Mouse (Mus musculus) kidney, adult 2 months (tissue): ENCODE results near the gene Awat2. TPM values are rescaled to one million over a fixed set of nuclear protein-coding genes. Genes with fewer than 3 reads are reported as not detected.

ENCODE experiments used
- DNase-seq: peaks from one replicate; pipeline ENCODE4 v3.0.0; 2021
- H3K27ac ChIP-seq: fragments of 200-500 bp; 2 replicates; pipeline ENCODE4 v1.5.1; 2012; ENCODE audit warnings: low read depth, low read length, control low read depth, inconsistent platforms; ENCODE audit not compliant: insufficient read depth
- H3K27me3 ChIP-seq: fragments of 200-500 bp; replicated peaks from 2 replicates; pipeline ENCODE4 v1.6.1; 2012; ENCODE audit warnings: mild to moderate bottlenecking, moderate library complexity, low read length, inconsistent platforms; ENCODE audit not compliant: control insufficient read depth, insufficient read depth
- H3K36me3 ChIP-seq: fragments of 200-500 bp; 2 replicates; pipeline ENCODE4 v1.6.1; 2012; ENCODE audit warnings: mild to moderate bottlenecking, moderate library complexity, low read length, inconsistent platforms; ENCODE audit not compliant: control insufficient read depth, insufficient read depth
- H3K4me1 ChIP-seq: fragments of 200-500 bp; 2 replicates; pipeline ENCODE4 v1.6.1; 2011; ENCODE audit warnings: low read length; ENCODE audit not compliant: control insufficient read depth, insufficient read depth
- H3K4me3 ChIP-seq: fragments of 200-500 bp; 2 replicates; pipeline ENCODE4 v1.5.1; 2011; ENCODE audit warnings: mild to moderate bottlenecking, low read depth, low read length, control low read depth; ENCODE audit not compliant: insufficient read depth
- CTCF ChIP-seq: fragments of 200-500 bp; conservative IDR thresholded peaks from 2 replicates; pipeline ENCODE4 v1.5.1; 2011; ENCODE audit warnings: low read depth, mild to moderate bottlenecking, control low read depth, low read length, moderate library complexity, mixed read lengths; ENCODE audit not compliant: insufficient read depth, insufficient read length
- POLR2A ChIP-seq: fragments of 200-500 bp; IDR thresholded peaks from one replicate; pipeline ENCODE4 v1.6.1; 2011; ENCODE audit warnings: low read depth, low read length, control low read depth
- WGBS: fragments of 180-500 bp; shearing (Covaris S2); methylation state at CpG from one replicate; pipeline ENCODE4 v1.1.7; 2018; 5-methylcytosine and 5-hydroxymethylcytosine counted together
- polyA plus RNA-seq: library from polyadenylated mRNA; depleted of rRNA; stranded (reverse); fragments of >200 nt; gene quantifications from 2 replicates; pipeline ENCODE4 v1.2.3, GENCODE M21; 2012

Gene Awat2
- polyA plus RNA-seq, 1 experiment: 0.70 TPM

GRCm38 (mm10) chrX:100432311-100432710 is 10.2 kb downstream of the Awat2 start:
- Histone ChIP-seq H3K4me3 (no peak overlapping the region), H3K36me3 (no peaks in the 10 kb centered on the region), H3K27me3 (no peaks in the 10 kb centered on the region), H3K4me1 (no peaks in the 10 kb centered on the region), H3K27ac (no peak overlapping the region)
- TF ChIP-seq CTCF: no peak
- no peak for TF ChIP-seq POLR2A
- 76% methylated on average over 3 of the region's 3 CpGs for WGBS
- DNase-seq: no peak

GRCm38 (mm10) chrX:100428693-100429092 is 13.8 kb downstream of the Awat2 start, which contains the start of gene Otud6a:
Gene Otud6a, plus strand, starts transcription at chrX:100429013.
- DNase-seq: no peak
- 93% methylated on average over 21 of the region's 21 CpGs for WGBS
- H3K4me3 ChIP-seq: no peak within 1 kb of the TSS
- no peaks in the 10 kb centered on the region for H3K27me3 ChIP-seq
- no peak within 1 kb of the TSS for H3K27ac ChIP-seq
- H3K4me1 ChIP-seq: no peaks in the 10 kb centered on the region
- H3K36me3 ChIP-seq: no peaks in the 10 kb centered on the region
- TF ChIP-seq CTCF: no peak
- no peak for TF ChIP-seq POLR2A

- no peaks in the 10 kb centered on the region for H3K4me1 ChIP-seq
- 86% methylated on average over 1 of the region's 1 CpGs for WGBS
- no peaks in the 10 kb centered on the region for H3K36me3 ChIP-seq
- H3K27ac ChIP-seq: no peak overlapping the region
- no peak overlapping the region for H3K4me3 ChIP-seq
- TF ChIP-seq POLR2A: no peak
- TF ChIP-seq CTCF: no peak
- H3K27me3 ChIP-seq: no peaks in the 10 kb centered on the region
- no peak for DNase-seq
Observed at GRCm38 (mm10) chrX:100409245-100409644, 33.3 kb downstream of the Awat2 start.

- DNase-seq: no peak
- Histone ChIP-seq H3K27me3 (no peaks in the 10 kb centered on the region), H3K36me3 (no peaks in the 10 kb centered on the region), H3K27ac (no peak overlapping the region), H3K4me1 (no peaks in the 10 kb centered on the region), H3K4me3 (no peak overlapping the region)
- WGBS: 79% methylated on average over 5 of the region's 5 CpGs
- TF ChIP-seq POLR2A (no peak), CTCF (no peak)
Observed at GRCm38 (mm10) chrX:100401657-100402056, 40.9 kb downstream of the Awat2 start.

GRCm38 (mm10) chrX:100400900-100401299 is 41.6 kb downstream of the Awat2 start:
- DNase-seq: no peak
- TF ChIP-seq POLR2A (no peak), CTCF (no peak)
- no peaks in the 10 kb centered on the region for H3K27me3 ChIP-seq
- H3K27ac ChIP-seq: no peak overlapping the region
- no peaks in the 10 kb centered on the region for H3K4me1 ChIP-seq
- no peak overlapping the region for H3K4me3 ChIP-seq
- H3K36me3 ChIP-seq: no peaks in the 10 kb centered on the region

GRCm38 (mm10) chrX:100395026-100395425 is 47.5 kb downstream of the Awat2 start:
- no peaks in the 10 kb centered on the region for H3K36me3 ChIP-seq
- peak; percentile 61 for TF ChIP-seq CTCF
- TF ChIP-seq POLR2A: no peak
- DNase-seq: peak; percentile 0
- H3K27ac ChIP-seq: no peak overlapping the region
- H3K4me3 ChIP-seq: no peak overlapping the region
- no peaks in the 10 kb centered on the region for H3K27me3 ChIP-seq
- no peaks in the 10 kb centered on the region for H3K4me1 ChIP-seq
- WGBS: 80% methylated on average over 8 of the region's 8 CpGs

- 59% methylated on average over 7 of the region's 7 CpGs for WGBS
- H3K27me3 ChIP-seq: no peaks in the 10 kb centered on the region
- DNase-seq: no peak
Observed at GRCm38 (mm10) chrX:100394223-100394861, 48.2 kb downstream of the Awat2 start.

GRCm38 (mm10) chrX:100392304-100392703 is 50.2 kb downstream of the Awat2 start:
- WGBS: 22% methylated on average over 6 of the region's 6 CpGs
- peak; percentile 74 for TF ChIP-seq CTCF
- TF ChIP-seq POLR2A: no peak
- H3K4me3 ChIP-seq: no peak overlapping the region
- no peaks in the 10 kb centered on the region for H3K4me1 ChIP-seq
- no peak overlapping the region for H3K27ac ChIP-seq
- H3K27me3 ChIP-seq: no peaks in the 10 kb centered on the region
- no peaks in the 10 kb centered on the region for H3K36me3 ChIP-seq
- peak; percentile 17 for DNase-seq

More at GRCm38 (mm10) chrX:100394223-100394861, 48.2 kb downstream of the Awat2 start:
- TF ChIP-seq POLR2A (no peak), CTCF (no peak)
- H3K4me3 ChIP-seq: no peak overlapping the region
- H3K27ac ChIP-seq: no peak overlapping the region
- H3K4me1 ChIP-seq: no peaks in the 10 kb centered on the region
- H3K36me3 ChIP-seq: no peaks in the 10 kb centered on the region
